Mouse (Mus musculus) kidney, adult 2 months (tissue): ENCODE data around the gene Tsc22d2.

Experiments
- CTCF ChIP-seq: fragments of 200-500 bp; conservative IDR thresholded peaks from 2 replicates; pipeline ENCODE4 v1.5.1; 2011; ENCODE audit warnings: low read depth, mild to moderate bottlenecking, control low read depth, low read length, moderate library complexity, mixed read lengths; ENCODE audit not compliant: insufficient read depth, insufficient read length
- POLR2A ChIP-seq: fragments of 200-500 bp; IDR thresholded peaks from one replicate; pipeline ENCODE4 v1.6.1; 2011; ENCODE audit warnings: low read depth, low read length, control low read depth

DNA sequence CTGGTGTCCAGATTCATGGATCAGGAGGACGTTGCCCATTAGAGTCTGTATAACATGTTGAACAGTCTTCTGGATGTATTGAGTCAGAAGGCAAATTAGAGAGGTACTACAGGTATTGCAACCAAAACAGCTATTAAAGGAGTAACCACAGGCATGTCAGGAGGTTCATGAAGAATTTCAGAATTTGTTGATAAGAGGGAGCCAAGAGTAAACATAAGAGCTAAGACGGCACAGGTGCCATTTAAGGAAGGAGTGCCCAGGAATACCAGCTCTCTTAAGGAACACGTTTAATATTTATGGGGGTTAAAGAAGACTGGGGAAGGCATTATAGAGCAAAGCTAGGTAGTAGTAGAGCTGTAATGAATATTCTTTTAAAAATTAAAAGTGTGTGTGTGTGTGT is 98.2 kb downstream of the Tsc22d2 start:
- TF ChIP-seq CTCF, result no peak
- TF ChIP-seq POLR2A, result no peak
